Mouse (Mus musculus) lung, postnatal 0 days (tissue): ENCODE data around the gene Itgb1.

ENCODE experiments used
- CTCF ChIP-seq: IDR thresholded peaks from 2 replicates; pipeline ENCODE4 v1.5.1; 2016; ENCODE audit warnings: antibody characterized with exemption, mild to moderate bottlenecking
- EP300 ChIP-seq: IDR thresholded peaks from 2 replicates; pipeline ENCODE4 v1.6.1; 2016; ENCODE audit warnings: antibody characterized with exemption, mild to moderate bottlenecking, control low read depth

GRCm38 (mm10) chr8:128672441-128672840, 13.0 kb upstream of the Itgb1 start:
- no peak for TF ChIP-seq CTCF
- TF ChIP-seq EP300 = no peak
